Comparison of ENCODE assay signal across 8 mouse cellular contexts in genomic region chr10:42762670-42763058, GRCm38 (mm10). TPM values are rescaled to one million over a fixed set of nuclear protein-coding genes. Genes with fewer than 3 reads are reported as not detected.
DNase-seq lines count a peak whose midpoint lies in the region; ATAC-seq lines count a peak whose summit lies in the region.

No protein-coding gene starts in this region.

- H3K27me3 ChIP-seq in erythroblast, embryonic 14.5 days (ENCODE audit: control insufficient read depth) = peaks cover 2% of the 10 kb centered on the region; the same call in 1 of the 2 replicates
- H3K27me3 ChIP-seq in forebrain, embryonic 12.5 days = no peaks in the 10 kb centered on the region
- H3K27me3 ChIP-seq in liver, embryonic 13.5 days = no peaks in the 10 kb centered on the region

- H3K27ac ChIP-seq in forebrain, embryonic 12.5 days = peak overlapping the region; percentile 94
- H3K27ac ChIP-seq in liver, embryonic 13.5 days = peak overlapping the region; percentile 83

- DNase-seq in liver, embryonic 13.5 days = no peak
- no peak for DNase-seq in right cerebral cortex, postnatal 10 days (ENCODE audit: low spot score in 2 of 2)
- DNase-seq in cerebellum, adult 18-20 months = no peak

- under 1% methylated on average over 6 of the region's 6 CpGs for WGBS in forebrain, embryonic 12.5 days
- WGBS in liver, embryonic 13.5 days (ENCODE audit: insufficient replicate concordance) = under 1% methylated on average over 6 of the region's 6 CpGs

- H3K9me3 ChIP-seq in erythroblast, embryonic 14.5 days (ENCODE audit: control insufficient read depth, low read length) = no peaks in the 10 kb centered on the region
- H3K9me3 ChIP-seq in forebrain, embryonic 12.5 days = no peaks in the 10 kb centered on the region
- no peaks in the 10 kb centered on the region for H3K9me3 ChIP-seq in liver, embryonic 13.5 days (replicated peaks)

- peak overlapping the region; percentile 99 for H3K4me3 ChIP-seq in erythroblast, embryonic 14.5 days (replicated peaks)
- peak overlapping the region; percentile 98 for H3K4me3 ChIP-seq in forebrain, embryonic 12.5 days (replicated peaks)
- H3K4me3 ChIP-seq in liver, embryonic 13.5 days (replicated peaks) = peak overlapping the region; percentile 95

- peak overlapping the region; percentile 99 for H3K9ac ChIP-seq in forebrain, embryonic 12.5 days
- peak overlapping the region; percentile 96 for H3K9ac ChIP-seq in liver, embryonic 13.5 days

- ATAC-seq in erythroblast, adult 5-6 weeks (replicated peaks; ENCODE audit: low FRiP score, poor library complexity, severe bottlenecking) = no peak
- ATAC-seq in CD4-positive, CD25-positive, alpha-beta regulatory T cell, adult 4 months = peak; percentile 35
- ATAC-seq in forebrain, embryonic 12.5 days (ENCODE audit: low FRiP score) = no peak
- no peak for ATAC-seq in liver, embryonic 13.5 days (ENCODE audit: low read depth)
- ATAC-seq in erythroid progenitor cell, adult 5-6 weeks (replicated peaks; ENCODE audit: low FRiP score, poor library complexity, severe bottlenecking) = no peak

- H3K4me2 ChIP-seq in forebrain, embryonic 12.5 days = peak overlapping the region; percentile 71
- peak overlapping the region; percentile 85 for H3K4me2 ChIP-seq in liver, embryonic 13.5 days

- peaks cover 29% of the 10 kb centered on the region for H3K4me1 ChIP-seq in erythroblast, embryonic 14.5 days (ENCODE audit: control insufficient read depth)
- H3K4me1 ChIP-seq in forebrain, embryonic 12.5 days = peaks cover 28% of the 10 kb centered on the region
- peaks cover 47% of the 10 kb centered on the region for H3K4me1 ChIP-seq in liver, embryonic 13.5 days (replicated peaks)

- H3K36me3 ChIP-seq in erythroblast, embryonic 14.5 days (ENCODE audit: control insufficient read depth) = peaks cover 3% of the 10 kb centered on the region
- no peaks in the 10 kb centered on the region for H3K36me3 ChIP-seq in forebrain, embryonic 12.5 days (replicated peaks)
- 0 out of 2 replicates have a peak, but pooled peaks cover 3% of the 10 kb centered on the region for H3K36me3 ChIP-seq in liver, embryonic 13.5 days

RNA-seq across cellular contexts. Expression of gene Sec63, which starts 1.4 kb away (rescaled TPM):
- 0.16 and 0.56 TPM in 2 replicates for polyA plus RNA-seq in erythroblast, embryonic 14.5 days (2012)
- 10.9 and 12.5 TPM in 2 replicates for total RNA-seq in erythroblast, adult 5-6 weeks (2015; ENCODE audit: low replicate concordance)
- 9.5 and 13.7 TPM in 2 replicates for total RNA-seq in erythroblast, adult 5-6 weeks (2017; ENCODE audit: low replicate concordance)
- polyA plus RNA-seq in CD4-positive, CD25-positive, alpha-beta regulatory T cell, adult 4 months (2017; shearing (Covaris generic)) = 10 to 100 TPM; 17.8 to 19.4 TPM
- 34.6 and 35.4 TPM in 2 replicates for polyA plus RNA-seq in forebrain, embryonic 12.5 days (2016; fragmentation: Nextera tagmentation; extraction: Ambion mirVana)
- 9.8 and 10.5 TPM in 2 replicates for polyA plus RNA-seq in liver, embryonic 13.5 days (2015; fragmentation: Nextera tagmentation; extraction: Ambion mirVana)
- total RNA-seq in erythroid progenitor cell, adult 5-6 weeks (2015; ENCODE audit: low replicate concordance) = 16.9 and 29.8 TPM in 2 replicates
- total RNA-seq in erythroid progenitor cell, adult 5-6 weeks (2017; ENCODE audit: low replicate concordance) = 18.4 and 57.3 TPM in 2 replicates
